Mouse (Mus musculus) G1E (cell line): ENCODE data around the gene Olfr459. TPM values are rescaled to one million over a fixed set of nuclear protein-coding genes. Genes with fewer than 3 reads are reported as not detected.

ENCODE experiments used
- ATAC-seq: 2 replicates; pipeline ENCODE4 v1.8.0; 2016; ENCODE audit warnings: mild to moderate bottlenecking; ENCODE audit not compliant: insufficient number of reproducible peaks, poor library complexity, low FRiP score, severe bottlenecking; ENCODE audit errors: extremely low read depth
- DNase-seq: peaks from one replicate; pipeline ENCODE4 v3.0.0; 2012; ENCODE audit warnings: low spot score
- H3K27me3 ChIP-seq: 2 replicates; pipeline ENCODE4 v1.6.1; 2012; ENCODE audit warnings: mild to moderate bottlenecking, low read length, inconsistent platforms; ENCODE audit not compliant: insufficient read depth
- H3K36me3 ChIP-seq: replicated peaks from 2 replicates; pipeline ENCODE3; 2012; ENCODE audit warnings: mild to moderate bottlenecking, inconsistent platforms
- H3K4me1 ChIP-seq: 2 replicates; pipeline ENCODE4 v1.6.1; 2012; ENCODE audit warnings: low read depth, low read length, inconsistent platforms, mixed read lengths; ENCODE audit not compliant: insufficient read depth
- H3K4me3 ChIP-seq: 2 replicates; pipeline ENCODE4 v1.5.1; 2012; ENCODE audit warnings: low read depth, mild to moderate bottlenecking, inconsistent platforms, low read length, moderate library complexity, mixed read lengths
- H3K9me3 ChIP-seq: replicated peaks from 2 replicates; pipeline ENCODE4 v1.6.1; 2012; ENCODE audit warnings: inconsistent platforms
- CTCF ChIP-seq: IDR thresholded peaks from 2 replicates; pipeline ENCODE4 v1.5.1; 2012; ENCODE audit warnings: low read depth, low read length, inconsistent platforms, mixed read lengths
- GATA1 ChIP-seq: IDR thresholded peaks from 2 replicates; pipeline ENCODE4 v1.6.1; 2012; ENCODE audit warnings: borderline replicate concordance, low read length, inconsistent platforms, mixed read lengths
- GATA2 ChIP-seq: IDR thresholded peaks from 2 replicates; pipeline ENCODE4 v1.6.1; 2012; ENCODE audit warnings: low read depth, low read length, inconsistent platforms, borderline replicate concordance
- POLR2AphosphoS5 ChIP-seq: IDR thresholded peaks from 2 replicates; pipeline ENCODE4 v1.6.1; 2012; ENCODE audit warnings: low read depth, low read length, inconsistent platforms; ENCODE audit not compliant: insufficient replicate concordance
- TAL1 ChIP-seq: conservative IDR thresholded peaks from 2 replicates; pipeline ENCODE4 v1.6.1; 2012; ENCODE audit warnings: low read depth, low read length, inconsistent platforms, mixed read lengths
- polyA plus RNA-seq: library from polyadenylated mRNA; stranded (reverse); fragments of >175 nt; gene quantifications from 2 replicates; pipeline ENCODE4 v1.2.3, GENCODE M21; 2012
- total RNA-seq, 2 experiments: library from RNA; stranded (forward) in 1 of 2; stranded (reverse) in 1 of 2; fragments of 200-1000 nt in 1 of 2; fragments of >200 nt in 1 of 2; fragmentation: Nextera tagmentation in 1 of 2; gene quantifications; 2 replicates each; pipeline ENCODE4 v1.2.3; 2014 to 2017

Gene Olfr459
- total and polyA plus RNA-seq, 3 experiments: 0.05 TPM; not detected in 2

GRCm38 (mm10) chr6:41761702-41762369, 13.1 kb downstream of the Olfr459 start:
- ATAC-seq: peak; percentile 40; the same call in 1 of the 2 replicates
- H3K27me3 ChIP-seq: peaks cover 3% of the 10 kb centered on the region
- peak; percentile 11 for DNase-seq

DNA sequence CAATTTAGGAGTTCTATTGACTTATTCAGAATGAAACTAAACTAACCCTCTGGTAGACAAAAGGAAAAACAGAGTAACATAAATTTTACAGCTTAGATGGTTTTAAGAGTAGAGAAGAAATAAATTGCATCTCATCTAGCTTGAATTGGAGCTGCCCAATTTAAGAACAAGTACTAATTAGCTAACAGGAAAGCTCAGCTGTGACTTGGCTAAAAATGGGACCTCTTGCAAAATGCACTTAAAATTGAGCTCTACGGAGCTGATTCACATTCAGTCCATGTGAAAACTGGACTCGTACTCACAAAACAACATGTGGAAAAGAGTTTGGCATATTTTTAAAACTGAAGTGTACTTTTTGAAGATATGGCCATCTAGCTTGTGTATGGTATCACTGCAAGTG, 15.4 kb downstream of the Olfr459 start:
- Histone ChIP-seq H3K4me3 (no peak overlapping the region), H3K36me3 (no peaks in the 10 kb centered on the region), H3K9me3 (no peaks in the 10 kb centered on the region), H3K4me1 (peaks cover 3% of the 10 kb centered on the region), H3K27me3 (no peaks in the 10 kb centered on the region; the same call in 1 of the 2 replicates)
- ATAC-seq (no peak), DNase-seq (no peak)
- TF ChIP-seq GATA2 (no peak), GATA1 (no peak), CTCF (no peak), TAL1 (no peak), POLR2AphosphoS5 (no peak)

More at GRCm38 (mm10) chr6:41761702-41762369, 13.1 kb downstream of the Olfr459 start:
- H3K4me3 ChIP-seq: no peak overlapping the region
- TF ChIP-seq POLR2AphosphoS5 (no peak), GATA2 (no peak), TAL1 (no peak), GATA1 (no peak), CTCF (peak; percentile 63)
- no peaks in the 10 kb centered on the region for H3K9me3 ChIP-seq
- no peaks in the 10 kb centered on the region for H3K36me3 ChIP-seq
- H3K4me1 ChIP-seq: peaks cover 3% of the 10 kb centered on the region

- Histone ChIP-seq H3K9me3 (no peaks in the 10 kb centered on the region), H3K4me3 (no peak overlapping the region), H3K36me3 (no peaks in the 10 kb centered on the region), H3K27me3 (no peaks in the 10 kb centered on the region; the same call in 1 of the 2 replicates), H3K4me1 (peaks cover 3% of the 10 kb centered on the region)
- no peak for ATAC-seq
- no peak for TF ChIP-seq POLR2AphosphoS5
- DNase-seq: no peak
Measured at GRCm38 (mm10) chr6:41758421-41758820, 16.6 kb downstream of the Olfr459 start.

DNA sequence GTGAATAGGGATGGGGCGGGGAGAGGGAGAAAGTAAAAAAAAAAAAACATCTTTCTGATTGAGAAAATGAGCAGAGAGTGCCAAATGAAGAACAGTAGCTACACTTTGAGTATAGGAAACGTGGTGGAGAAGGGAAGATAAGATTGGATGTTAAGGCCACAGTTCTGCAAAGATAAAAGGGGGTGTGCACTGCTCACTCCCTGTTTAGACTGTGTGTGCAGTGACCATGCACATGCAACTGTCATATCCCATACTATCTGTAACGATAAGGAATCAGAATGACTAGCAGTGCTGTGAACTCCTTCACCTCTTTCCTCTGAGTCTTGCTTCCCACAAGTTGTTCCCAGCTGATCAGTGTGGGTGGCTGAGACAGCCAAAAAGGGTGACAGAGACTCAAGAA, 17.8 kb downstream of the Olfr459 start:
- no peak for DNase-seq

GRCm38 (mm10) chr6:41754626-41755025, 20.4 kb downstream of the Olfr459 start:
- no peaks in the 10 kb centered on the region; the same call in 1 of the 2 replicates for H3K27me3 ChIP-seq
- H3K9me3 ChIP-seq: no peaks in the 10 kb centered on the region
- no peak for DNase-seq
- peaks cover 3% of the 10 kb centered on the region for H3K4me1 ChIP-seq
- no peak overlapping the region for H3K4me3 ChIP-seq
- TF ChIP-seq TAL1 (no peak), CTCF (no peak), GATA1 (no peak), POLR2AphosphoS5 (no peak)
- H3K36me3 ChIP-seq: no peaks in the 10 kb centered on the region
- ATAC-seq: no peak

More for the DNA sequence above, 17.8 kb downstream of the Olfr459 start:
- H3K4me1 ChIP-seq: peaks cover 3% of the 10 kb centered on the region
- TF ChIP-seq GATA2: no peak
- no peak for TF ChIP-seq CTCF
- TF ChIP-seq POLR2AphosphoS5: no peak
- no peak for TF ChIP-seq TAL1
- no peak for TF ChIP-seq GATA1
- ATAC-seq: peak; percentile 78
- H3K27me3 ChIP-seq: no peaks in the 10 kb centered on the region; the same call in 1 of the 2 replicates
- no peaks in the 10 kb centered on the region for H3K36me3 ChIP-seq
- H3K9me3 ChIP-seq: no peaks in the 10 kb centered on the region
- no peak overlapping the region for H3K4me3 ChIP-seq

- no peak for ATAC-seq
- Histone ChIP-seq H3K4me1 (no peaks in the 10 kb centered on the region), H3K27me3 (no peaks in the 10 kb centered on the region), H3K36me3 (no peaks in the 10 kb centered on the region), H3K4me3 (no peak overlapping the region), H3K9me3 (no peaks in the 10 kb centered on the region)
- DNase-seq: no peak
- TF ChIP-seq TAL1 (no peak), GATA1 (no peak), POLR2AphosphoS5 (no peak), GATA2 (no peak), CTCF (no peak)
Measured at GRCm38 (mm10) chr6:41744664-41745392, 30.1 kb downstream of the Olfr459 start.
